Mouse (Mus musculus): ENCODE results near the gene Olfr830. TPM values are rescaled to one million over a fixed set of nuclear protein-coding genes. Genes with fewer than 3 reads are reported as not detected.

Gene Olfr830
- polyA plus RNA-seq (2017; shearing (Covaris generic)): not detected

DNA sequence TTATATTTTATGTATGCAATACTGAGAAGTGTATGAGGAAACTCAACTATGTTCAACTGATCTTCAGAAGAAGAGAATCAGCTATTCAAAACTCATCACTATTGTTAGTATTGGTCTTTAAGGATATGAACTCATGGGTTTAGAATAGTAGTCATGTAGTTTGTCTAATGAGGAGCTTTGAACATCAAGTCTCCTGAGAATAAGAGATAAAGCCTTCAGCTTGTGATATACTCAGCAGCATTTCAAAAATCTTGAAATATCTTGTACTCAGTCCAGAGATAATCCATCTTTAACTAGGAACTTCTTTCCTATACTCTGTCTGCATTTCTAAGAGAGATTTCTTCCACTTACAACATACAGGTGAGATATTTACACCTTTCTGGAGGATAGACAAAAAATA is at the start of gene Olfr830:
Gene Olfr830 (plus strand): TSS at position 301 of the 400 bp plus-strand sequence.

DNA sequence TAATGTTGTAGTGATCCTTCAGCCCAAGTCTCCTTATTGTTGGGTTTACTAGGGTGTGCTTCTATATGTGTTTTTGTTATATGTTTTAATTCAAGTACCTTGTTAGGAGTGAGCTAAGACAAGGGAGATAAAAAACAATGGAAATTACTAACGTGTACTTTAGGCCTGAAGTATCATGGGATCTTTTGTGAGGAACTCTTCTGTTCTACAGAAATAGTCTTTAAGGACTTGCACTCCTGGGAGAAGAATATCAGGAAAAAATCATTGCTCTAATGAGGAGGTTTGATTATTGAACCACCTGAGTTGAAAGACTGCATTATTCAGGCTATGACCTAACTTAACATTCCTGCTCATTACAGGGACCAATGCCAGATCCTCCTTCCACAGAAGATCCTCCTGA is 19.9 kb upstream of the Olfr830 start, which contains the start of gene Olfr829:
Gene Olfr829 (plus strand): TSS at position 301 of the 400 bp plus-strand sequence.

Other genes starting within 250 kb of the Olfr830 start
- 0.06 TPM for gene Muc16, start 200.2 kb upstream of the Olfr830 start, polyA plus RNA-seq (2017; shearing (Covaris generic))
- 0.10 TPM for gene Olfr24, start 110.7 kb upstream of the Olfr830 start, polyA plus RNA-seq (2017; shearing (Covaris generic))
- gene Olfr828, start 55.2 kb upstream of the Olfr830 start, polyA plus RNA-seq (2017; shearing (Covaris generic)): not detected
- gene Olfr829, start 19.8 kb upstream of the Olfr830 start, polyA plus RNA-seq (2017; shearing (Covaris generic)): not detected
- not detected for gene Olfr832, start 62.4 kb downstream of the Olfr830 start, polyA plus RNA-seq (2017; shearing (Covaris generic))
- gene Olfr834, start 113.3 kb downstream of the Olfr830 start, polyA plus RNA-seq (2017; shearing (Covaris generic)): not detected
- not detected for gene Olfr835, start 158.0 kb downstream of the Olfr830 start, polyA plus RNA-seq (2017; shearing (Covaris generic))
- gene Olfr836, start 245.7 kb downstream of the Olfr830 start, polyA plus RNA-seq (2017; shearing (Covaris generic)): not detected

Measured in CD4-positive, CD25-positive, alpha-beta regulatory T cell (primary cell).